Mouse (Mus musculus) layer of hippocampus, adult 9-11 months (tissue): ENCODE measurements around the gene Man2b2.

ENCODE experiments used
- DNase-seq: peaks from one replicate; pipeline ENCODE4 v3.0.0; 2022

Gene Man2b2

GRCm38 (mm10) chr5:36757033-36757432 is 73.4 kb downstream of the Man2b2 start:
- DNase-seq = no peak
